Mouse (Mus musculus) bone marrow, adult 2 months (tissue): ENCODE measurements around the gene Myof.

Experiments used
- CTCF ChIP-seq: fragments of 200-500 bp; IDR thresholded peaks from 2 replicates; pipeline ENCODE4 v1.5.1; 2011; ENCODE audit warnings: low read length, control low read depth; ENCODE audit not compliant: control insufficient read depth, insufficient read depth
- POLR2A ChIP-seq: fragments of 200-500 bp; IDR thresholded peaks from 2 replicates; pipeline ENCODE4 v1.6.1; 2011; ENCODE audit warnings: low read depth, mild to moderate bottlenecking, control low read depth, low read length, borderline replicate concordance; ENCODE audit not compliant: control insufficient read depth

DNA sequence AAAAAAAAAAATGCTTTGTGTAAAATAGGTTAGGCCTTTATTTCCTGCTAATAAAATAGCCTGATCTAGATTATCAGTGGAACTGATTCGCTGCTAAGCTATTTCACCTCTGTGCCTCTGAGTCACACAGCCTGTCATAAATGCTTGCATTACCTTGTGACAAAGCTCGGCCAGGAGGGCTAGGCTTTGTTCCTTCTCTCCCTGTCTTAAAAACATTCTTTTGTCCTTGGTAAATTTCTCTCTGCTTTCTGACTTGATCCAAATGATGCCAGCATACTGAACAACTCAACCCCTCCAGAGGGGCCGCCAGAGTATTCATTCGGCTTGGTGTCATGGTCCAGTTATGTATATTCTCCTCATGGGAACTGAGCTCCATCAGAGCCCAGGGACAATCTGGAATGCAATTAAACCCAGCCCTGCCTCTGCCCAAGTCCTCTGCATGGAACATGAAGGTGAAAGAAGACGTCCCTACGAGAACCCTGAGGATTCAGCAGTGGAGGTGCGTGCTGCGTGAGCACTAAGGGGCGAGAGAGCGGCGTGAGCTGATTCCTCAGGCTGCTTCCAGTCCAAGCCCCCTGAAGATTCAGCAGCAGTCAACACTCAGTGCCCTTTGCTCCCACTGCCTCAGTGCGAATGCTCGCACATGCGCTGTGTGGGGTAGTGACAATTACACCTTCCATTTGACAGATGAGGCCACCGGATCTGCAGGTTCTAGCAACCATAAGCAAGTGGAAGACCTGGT lies 10.2 kb downstream of the Myof start:
- TF ChIP-seq CTCF = no peak
- TF ChIP-seq POLR2A = no peak
